Mouse (Mus musculus) kidney, adult 2 months (tissue): ENCODE data around the gene Acot7.

Experiments
- CTCF ChIP-seq: fragments of 200-500 bp; conservative IDR thresholded peaks from 2 replicates; pipeline ENCODE4 v1.5.1; 2011; ENCODE audit warnings: low read depth, mild to moderate bottlenecking, control low read depth, low read length, moderate library complexity, mixed read lengths; ENCODE audit not compliant: insufficient read depth, insufficient read length
- POLR2A ChIP-seq: fragments of 200-500 bp; IDR thresholded peaks from one replicate; pipeline ENCODE4 v1.6.1; 2011; ENCODE audit warnings: low read depth, low read length, control low read depth

DNA sequence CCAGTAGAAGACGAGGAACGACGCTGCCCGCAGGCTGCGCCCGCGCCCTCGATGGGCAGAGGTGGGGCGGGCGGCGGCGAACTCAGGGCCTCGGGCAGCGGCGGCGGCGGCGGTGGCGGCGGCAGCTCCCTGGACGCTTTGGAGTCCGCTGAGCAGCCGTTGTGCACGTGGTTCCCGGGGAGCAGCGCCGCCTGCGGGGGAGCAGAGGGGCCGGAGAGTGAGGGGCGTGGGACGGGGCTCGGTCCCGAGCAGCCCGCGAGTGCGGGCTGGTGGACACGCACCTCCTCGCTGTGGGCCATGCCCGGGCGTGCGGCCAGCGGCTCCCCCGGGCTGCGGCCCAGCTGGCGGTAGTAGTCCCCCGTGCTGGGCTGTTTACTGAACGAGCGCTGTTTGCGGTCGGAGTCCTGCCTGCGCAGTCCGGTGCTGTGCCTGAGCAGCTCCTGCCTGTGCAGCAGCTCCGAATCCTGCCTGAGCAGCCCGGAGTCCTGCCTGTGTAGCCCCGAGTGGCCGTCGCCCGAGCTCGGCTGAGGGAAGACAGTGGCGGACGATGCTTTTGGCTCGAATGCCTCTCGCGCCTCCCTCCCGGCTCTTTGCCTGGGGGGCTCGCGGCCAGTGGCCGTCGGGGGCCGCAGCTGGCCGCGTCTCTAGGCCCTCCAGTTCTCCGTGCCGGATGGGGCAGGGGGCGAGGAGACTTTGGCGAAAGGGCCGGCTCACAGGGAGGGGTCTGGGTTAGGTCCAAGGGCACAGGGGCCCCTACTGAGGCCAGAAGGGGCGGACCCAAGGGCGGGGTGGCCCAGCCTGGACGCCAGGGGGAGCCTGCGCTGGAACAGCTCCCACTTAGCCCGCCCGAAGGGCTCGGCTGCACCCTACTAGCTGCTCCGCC is 46.9 kb upstream of the Acot7 start:
- peak; percentile 45 for TF ChIP-seq CTCF
- no peak for TF ChIP-seq POLR2A
